Mouse (Mus musculus) forebrain, embryonic 12.5 days (tissue): ENCODE data around the gene Ubqln1. TPM values are rescaled to one million over a fixed set of nuclear protein-coding genes. Genes with fewer than 3 reads are reported as not detected.

Experiments
- ATAC-seq: fragments of 200-750 bp; cut with Nextera tagmentation; 2 replicates; pipeline ENCODE4 v1.8.0; 2017; ENCODE audit warnings: moderate TSS enrichment; ENCODE audit not compliant: low FRiP score
- H3K27ac ChIP-seq: fragments of 300-500 bp; sonication (generic); 2 replicates; pipeline ENCODE4 v1.5.1; 2016; ENCODE audit warnings: mild to moderate bottlenecking
- H3K27me3 ChIP-seq: fragments of 300-500 bp; sonication (generic); 2 replicates; pipeline ENCODE4 v1.6.1; 2016; ENCODE audit warnings: mild to moderate bottlenecking
- H3K36me3 ChIP-seq: fragments of 300-500 bp; sonication (generic); replicated peaks from 2 replicates; pipeline ENCODE4 v1.6.1; 2016; ENCODE audit warnings: mild to moderate bottlenecking
- H3K4me1 ChIP-seq: fragments of 300-500 bp; sonication (generic); 2 replicates; pipeline ENCODE4 v1.6.1; 2016
- H3K4me2 ChIP-seq: fragments of 300-500 bp; sonication (generic); 2 replicates; pipeline ENCODE4 v1.6.1; 2016; ENCODE audit warnings: mild to moderate bottlenecking, moderate library complexity
- H3K4me3 ChIP-seq: fragments of 300-500 bp; sonication (generic); replicated peaks from 2 replicates; pipeline ENCODE4 v1.5.1; 2016; ENCODE audit warnings: mild to moderate bottlenecking
- H3K9ac ChIP-seq: fragments of 300-500 bp; sonication (generic); 2 replicates; pipeline ENCODE4 v1.6.1; 2016; ENCODE audit warnings: mild to moderate bottlenecking
- H3K9me3 ChIP-seq: fragments of 300-500 bp; sonication (generic); 2 replicates; pipeline ENCODE4 v1.6.1; 2016
- WGBS: fragments of 180-500 bp; shearing (Covaris S2); methylation state at CpG from one replicate; pipeline ENCODE4 v1.1.7; 2016; 5-methylcytosine and 5-hydroxymethylcytosine counted together
- polyA plus RNA-seq: library from polyadenylated mRNA; unstranded; fragments of >200 nt; fragmentation: Nextera tagmentation; extraction: Ambion mirVana; gene quantifications from 2 replicates; pipeline ENCODE4 v1.2.1, GENCODE M21; 2016

The Ubqln1 gene
- polyA plus RNA-seq, 1 experiment from 2014 or later: 162 TPM

DNA sequence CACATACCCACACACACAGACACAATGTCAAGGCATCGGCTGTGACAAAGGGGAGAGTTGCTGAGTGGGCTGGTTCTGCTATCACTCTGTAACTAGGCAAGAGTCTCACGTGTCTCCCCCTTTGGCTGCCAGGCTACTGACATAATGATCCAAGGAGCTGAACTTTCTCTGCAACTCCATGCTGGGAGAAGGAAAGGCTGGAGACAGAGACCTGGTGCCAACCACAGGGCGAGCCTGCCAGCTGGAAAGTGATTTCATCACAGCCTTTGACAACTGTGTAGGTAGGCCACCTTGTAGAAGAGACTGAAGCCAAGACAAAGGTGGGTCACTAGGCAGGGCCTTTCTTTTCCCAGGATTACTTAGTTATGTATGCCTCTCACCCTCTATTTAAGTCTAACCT, 18.2 kb downstream of the Ubqln1 start:
- no peaks in the 10 kb centered on the region for H3K9me3 ChIP-seq
- H3K27me3 ChIP-seq: no peaks in the 10 kb centered on the region
- peaks cover 46% of the 10 kb centered on the region for H3K36me3 ChIP-seq
- no peak for ATAC-seq
- H3K27ac ChIP-seq: no peak overlapping the region
- H3K4me1 ChIP-seq: no peaks in the 10 kb centered on the region
- H3K4me2 ChIP-seq: no peak overlapping the region
- 83% methylated on average over 3 of the region's 3 CpGs for WGBS
- no peak overlapping the region for H3K9ac ChIP-seq
- H3K4me3 ChIP-seq: no peak overlapping the region

DNA sequence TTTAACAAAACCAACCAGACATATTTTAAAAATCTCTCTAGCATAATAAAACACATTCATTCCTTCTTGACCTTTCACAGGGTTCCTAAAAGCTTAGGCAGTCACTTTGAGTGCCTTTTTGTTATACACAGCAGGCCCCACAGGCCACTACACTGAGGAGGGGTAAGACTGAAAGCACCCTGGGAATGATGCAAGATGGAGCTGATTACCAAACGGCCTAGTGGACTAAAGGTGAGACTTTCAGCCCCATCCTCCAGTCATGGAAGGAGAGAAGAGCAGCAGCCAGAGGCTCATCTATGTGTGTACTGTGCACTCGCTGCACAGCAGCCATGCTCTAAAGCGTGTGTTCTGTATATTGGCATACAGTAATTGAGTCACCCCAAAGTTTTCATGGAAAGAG, 20.5 kb downstream of the Ubqln1 start:
- WGBS: 84% methylated on average over 3 of the region's 3 CpGs
- H3K9ac ChIP-seq: no peak overlapping the region
- no peak for ATAC-seq
- H3K36me3 ChIP-seq: peaks cover 67% of the 10 kb centered on the region
- no peak overlapping the region for H3K4me3 ChIP-seq
- H3K9me3 ChIP-seq: no peaks in the 10 kb centered on the region
- no peaks in the 10 kb centered on the region for H3K4me1 ChIP-seq
- no peaks in the 10 kb centered on the region for H3K27me3 ChIP-seq
- H3K4me2 ChIP-seq: no peak overlapping the region
- no peak overlapping the region for H3K27ac ChIP-seq

DNA sequence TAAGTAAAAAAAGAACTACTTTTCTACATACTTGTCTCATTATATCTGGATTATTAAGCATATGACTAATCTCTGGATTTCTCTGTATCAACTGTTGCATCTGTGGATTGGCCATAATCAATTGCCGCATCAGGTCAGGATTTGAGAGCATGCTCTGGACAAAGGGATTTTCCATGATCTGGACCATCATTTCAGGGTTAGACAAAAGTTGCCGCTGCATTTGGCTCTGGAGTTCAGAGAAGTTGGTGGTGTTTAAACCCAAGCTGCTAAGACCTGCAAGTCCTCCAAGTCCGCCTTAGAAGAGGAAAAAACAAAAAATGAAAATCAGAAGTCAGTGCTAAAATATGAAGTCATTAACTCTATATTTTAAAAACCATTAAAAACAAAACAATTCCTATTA, 22.2 kb downstream of the Ubqln1 start:
- Histone ChIP-seq H3K4me1 (no peaks in the 10 kb centered on the region), H3K36me3 (peaks cover 67% of the 10 kb centered on the region), H3K4me3 (no peak overlapping the region), H3K27me3 (no peaks in the 10 kb centered on the region), H3K9me3 (no peaks in the 10 kb centered on the region), H3K4me2 (no peak overlapping the region), H3K27ac (no peak overlapping the region), H3K9ac (no peak overlapping the region)
- no peak for ATAC-seq
- 96% methylated on average over 3 of the region's 3 CpGs for WGBS

DNA sequence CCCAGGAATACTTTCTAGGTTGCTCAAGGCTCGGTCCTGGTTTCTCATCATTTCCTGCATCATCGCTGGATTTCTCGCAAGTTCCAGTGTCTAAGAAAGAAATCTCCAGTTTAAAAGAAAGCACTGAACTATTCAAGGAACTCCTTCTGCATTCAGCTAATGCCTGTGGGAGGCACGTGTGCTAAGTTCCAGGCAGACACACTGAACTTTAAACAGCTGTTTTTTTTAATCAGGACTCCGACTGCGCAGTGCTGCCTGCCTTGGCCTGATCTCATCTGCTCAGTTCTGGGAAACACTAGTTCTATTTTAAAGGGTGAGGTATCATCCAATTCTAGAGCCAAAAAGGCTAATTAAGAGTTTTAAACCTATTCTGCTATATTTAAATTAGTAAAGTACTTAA, 23.3 kb downstream of the Ubqln1 start:
- Histone ChIP-seq H3K4me3 (no peak overlapping the region), H3K36me3 (peaks cover 63% of the 10 kb centered on the region), H3K9ac (no peak overlapping the region), H3K4me1 (peaks cover 3% of the 10 kb centered on the region; the same call in 1 of the 2 replicates), H3K9me3 (no peaks in the 10 kb centered on the region), H3K27ac (no peak overlapping the region), H3K27me3 (no peaks in the 10 kb centered on the region), H3K4me2 (no peak overlapping the region)
- no peak for ATAC-seq
- WGBS: 92% methylated on average over 6 of the region's 6 CpGs

DNA sequence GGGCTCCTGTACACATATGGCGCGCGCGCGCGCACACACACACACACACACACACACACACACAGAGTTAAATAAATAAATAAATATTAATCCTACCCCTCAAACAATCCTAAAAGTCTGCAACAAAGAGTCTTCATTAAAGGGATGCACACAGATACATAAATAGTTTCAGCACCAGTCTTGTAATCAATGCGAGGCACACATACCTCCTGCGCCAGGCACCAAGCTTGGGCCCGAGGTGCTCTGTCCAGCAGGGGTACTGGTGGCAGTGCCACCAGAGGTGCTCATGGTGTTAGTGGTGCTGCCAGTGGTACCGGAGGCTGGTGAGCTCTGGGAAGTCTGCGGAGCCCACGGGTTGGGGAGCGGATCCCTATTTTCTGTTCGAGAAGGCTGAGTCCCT, 23.9 kb downstream of the Ubqln1 start:
- Histone ChIP-seq H3K4me3 (no peak overlapping the region), H3K9me3 (no peaks in the 10 kb centered on the region), H3K9ac (no peak overlapping the region), H3K36me3 (peaks cover 64% of the 10 kb centered on the region), H3K27me3 (no peaks in the 10 kb centered on the region), H3K4me1 (peaks cover 3% of the 10 kb centered on the region; the same call in 1 of the 2 replicates), H3K27ac (no peak overlapping the region), H3K4me2 (no peak overlapping the region)
- no peak for ATAC-seq
- 98% methylated on average over 14 of the region's 14 CpGs for WGBS

DNA sequence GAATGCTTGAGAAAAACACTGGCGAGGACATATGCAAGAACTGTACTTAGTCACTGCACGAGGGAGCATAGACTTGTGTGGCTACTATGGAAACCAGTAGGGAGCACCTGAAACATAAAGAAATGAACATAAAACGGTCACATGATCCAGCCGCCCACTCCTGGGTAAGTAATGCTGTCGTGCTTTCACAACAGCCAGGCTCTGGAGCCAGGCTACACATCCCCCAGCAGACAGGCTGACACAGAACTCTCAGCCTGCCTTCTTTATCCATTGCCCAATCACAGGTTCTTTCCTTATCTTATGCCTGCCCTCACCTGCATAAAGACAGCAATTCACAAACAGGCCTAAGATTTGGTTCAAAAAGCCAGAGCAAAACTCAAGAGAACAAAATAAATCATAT, 26.0 kb downstream of the Ubqln1 start:
- Histone ChIP-seq H3K4me2 (no peak overlapping the region), H3K27me3 (no peaks in the 10 kb centered on the region), H3K4me1 (peaks cover 3% of the 10 kb centered on the region; the same call in 1 of the 2 replicates), H3K27ac (no peak overlapping the region), H3K4me3 (no peak overlapping the region), H3K9me3 (no peaks in the 10 kb centered on the region), H3K36me3 (peaks cover 60% of the 10 kb centered on the region), H3K9ac (no peak overlapping the region)
- no peak for ATAC-seq
- WGBS: 85% methylated on average over 5 of the region's 5 CpGs

DNA sequence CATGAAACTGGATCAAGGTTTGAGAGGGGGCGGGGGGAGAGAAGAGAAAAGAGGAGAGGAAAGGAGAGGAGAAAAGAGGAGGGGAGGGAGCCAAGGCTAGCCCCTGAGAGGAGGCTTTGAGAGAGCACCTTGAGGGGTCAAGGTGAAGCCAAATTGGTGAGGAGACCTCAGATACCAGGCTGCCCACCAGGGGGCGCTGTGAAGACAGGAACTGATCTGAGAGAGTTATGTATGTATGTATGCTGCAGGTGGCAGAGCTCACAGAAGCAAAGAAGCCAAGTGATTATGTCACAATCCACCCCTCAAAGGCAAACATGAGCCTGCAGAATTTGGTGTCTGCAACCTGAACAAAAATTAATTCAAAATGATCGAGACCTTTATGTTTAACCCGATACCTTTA, 27.0 kb downstream of the Ubqln1 start:
- H3K4me2 ChIP-seq: no peak overlapping the region
- no peak for ATAC-seq
- no peaks in the 10 kb centered on the region for H3K27me3 ChIP-seq
- peaks cover 60% of the 10 kb centered on the region for H3K36me3 ChIP-seq
- H3K9me3 ChIP-seq: no peaks in the 10 kb centered on the region
- H3K4me3 ChIP-seq: no peak overlapping the region
- no peak overlapping the region for H3K9ac ChIP-seq
- WGBS: 55% methylated on average over 4 of the region's 4 CpGs
- no peak overlapping the region for H3K27ac ChIP-seq
- peaks cover 3% of the 10 kb centered on the region; the same call in 1 of the 2 replicates for H3K4me1 ChIP-seq

DNA sequence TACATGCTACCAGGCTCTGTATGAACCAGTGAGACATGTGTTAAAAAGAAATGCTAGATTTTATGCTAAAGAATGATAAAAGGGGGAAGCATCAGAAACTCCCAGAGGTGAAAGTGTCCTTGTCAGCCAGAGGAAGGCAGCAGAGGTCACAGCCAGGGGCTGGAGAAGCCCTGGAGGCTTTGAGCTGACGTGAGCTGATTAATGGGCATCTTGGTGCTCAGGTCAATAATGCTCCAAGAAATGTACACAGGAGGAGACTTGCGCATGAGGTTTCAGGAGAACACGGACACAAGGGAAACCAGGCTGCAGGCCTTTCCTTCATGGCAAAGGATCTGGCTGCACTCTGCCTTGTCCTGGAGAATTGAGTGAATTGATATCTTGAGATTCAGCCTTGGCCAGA, 27.7 kb downstream of the Ubqln1 start:
- ATAC-seq: no peak
- Histone ChIP-seq H3K36me3 (peaks cover 59% of the 10 kb centered on the region), H3K27me3 (no peaks in the 10 kb centered on the region), H3K9ac (no peak overlapping the region), H3K27ac (no peak overlapping the region), H3K4me2 (no peak overlapping the region), H3K4me3 (no peak overlapping the region), H3K4me1 (peaks cover 3% of the 10 kb centered on the region; the same call in 1 of the 2 replicates), H3K9me3 (no peaks in the 10 kb centered on the region)
- 87% methylated on average over 3 of the region's 3 CpGs for WGBS

DNA sequence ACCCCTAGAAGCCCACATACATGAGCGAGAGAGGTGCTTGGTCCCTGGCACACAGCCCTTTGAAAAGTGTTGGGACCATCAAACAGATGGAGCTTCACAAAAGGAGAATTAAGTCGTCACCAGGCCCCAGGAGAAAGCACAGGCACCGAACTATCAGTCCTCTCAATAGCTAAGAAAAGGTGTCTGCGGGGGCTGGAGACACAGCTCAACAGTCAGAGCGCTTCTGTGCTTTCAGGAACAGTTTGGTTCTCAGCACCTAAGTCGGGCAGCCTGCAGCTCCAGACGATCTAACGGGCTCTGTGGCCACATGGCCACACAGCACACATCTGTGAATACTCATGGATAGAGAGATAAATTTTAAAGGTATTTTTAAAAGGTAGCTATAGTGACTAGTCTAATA, 29.2 kb downstream of the Ubqln1 start:
- Histone ChIP-seq H3K4me1 (peaks cover 3% of the 10 kb centered on the region; the same call in 1 of the 2 replicates), H3K27ac (no peak overlapping the region), H3K27me3 (no peaks in the 10 kb centered on the region), H3K9ac (no peak overlapping the region), H3K4me3 (no peak overlapping the region), H3K36me3 (peaks cover 52% of the 10 kb centered on the region), H3K9me3 (no peaks in the 10 kb centered on the region), H3K4me2 (no peak overlapping the region)
- WGBS: 91% methylated on average over 8 of the region's 8 CpGs
- ATAC-seq: no peak

DNA sequence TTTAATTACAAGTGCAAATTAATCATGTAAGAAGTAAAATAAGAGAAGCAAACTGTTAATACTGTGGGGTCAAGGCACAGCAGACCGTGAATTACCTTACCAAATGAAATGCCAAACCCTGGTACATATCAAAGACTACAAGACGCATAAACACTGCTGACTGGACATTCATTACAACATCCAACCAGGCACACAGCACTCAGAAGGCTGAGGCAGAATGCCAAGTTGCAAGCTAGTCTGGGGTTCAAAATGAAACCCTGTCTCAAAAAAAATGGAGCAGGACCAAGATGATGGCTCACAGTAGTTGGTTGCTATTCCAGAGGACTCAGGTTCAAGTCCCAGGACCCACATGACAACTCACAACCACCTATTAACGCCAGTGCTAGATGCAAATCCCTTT, 31.3 kb downstream of the Ubqln1 start:
- Histone ChIP-seq H3K36me3 (peaks cover 55% of the 10 kb centered on the region), H3K4me2 (no peak overlapping the region), H3K4me3 (no peak overlapping the region), H3K9ac (no peak overlapping the region), H3K27me3 (no peaks in the 10 kb centered on the region), H3K27ac (no peak overlapping the region), H3K9me3 (no peaks in the 10 kb centered on the region), H3K4me1 (peaks cover 3% of the 10 kb centered on the region; the same call in 1 of the 2 replicates)
- 89% methylated on average over 3 of the region's 3 CpGs for WGBS
- no peak for ATAC-seq

DNA sequence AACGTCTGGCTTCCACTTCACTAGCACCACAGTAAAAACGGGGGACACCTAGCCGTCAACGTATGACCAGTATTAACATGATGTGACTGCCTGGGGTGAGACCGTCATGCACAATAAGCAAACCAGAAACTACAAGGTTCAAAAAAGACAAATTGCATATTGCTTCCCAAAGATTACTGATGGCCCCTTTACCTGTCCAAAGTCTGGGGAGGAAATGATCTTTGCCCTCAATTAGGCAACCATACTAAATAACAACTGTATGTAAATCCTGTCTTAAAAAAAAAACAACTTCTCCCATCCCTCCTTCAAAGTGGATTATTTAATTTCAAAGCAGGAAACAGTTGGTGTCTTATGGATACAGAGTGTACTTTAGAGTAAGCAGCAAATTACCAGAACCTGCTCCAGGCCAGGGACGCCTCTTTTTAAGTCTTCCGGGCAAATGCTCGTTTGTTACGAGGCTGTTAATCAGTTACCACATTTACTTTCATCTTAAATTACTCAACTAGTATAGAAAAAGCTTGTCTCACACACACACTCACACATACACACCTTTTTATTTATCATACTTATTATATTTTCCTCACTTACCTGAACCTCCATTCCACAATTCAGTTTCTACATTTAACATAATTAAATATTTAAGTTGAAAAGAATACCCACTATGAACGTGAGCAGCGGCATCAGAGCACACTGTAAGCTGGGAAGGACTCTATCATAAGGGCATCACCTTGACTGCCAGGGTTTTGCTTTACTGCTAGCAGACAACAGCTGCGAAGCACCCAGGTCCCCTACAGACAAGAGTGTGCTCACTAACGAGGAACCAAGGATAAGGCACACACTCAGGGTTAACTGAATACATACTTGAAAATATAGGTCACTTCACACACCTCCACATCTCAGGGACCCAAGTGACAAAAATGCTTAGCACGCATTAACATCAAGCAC, 33.6 kb downstream of the Ubqln1 start:
- peaks cover 61% of the 10 kb centered on the region for H3K36me3 ChIP-seq
- no peak overlapping the region for H3K9ac ChIP-seq
- H3K4me3 ChIP-seq: no peak overlapping the region
- H3K4me2 ChIP-seq: no peak overlapping the region
- H3K27me3 ChIP-seq: no peaks in the 10 kb centered on the region
- no peaks in the 10 kb centered on the region for H3K9me3 ChIP-seq
- no peak overlapping the region for H3K27ac ChIP-seq
- no peaks in the 10 kb centered on the region for H3K4me1 ChIP-seq
- no peak for ATAC-seq
- 88% methylated on average over 14 of the region's 14 CpGs for WGBS

DNA sequence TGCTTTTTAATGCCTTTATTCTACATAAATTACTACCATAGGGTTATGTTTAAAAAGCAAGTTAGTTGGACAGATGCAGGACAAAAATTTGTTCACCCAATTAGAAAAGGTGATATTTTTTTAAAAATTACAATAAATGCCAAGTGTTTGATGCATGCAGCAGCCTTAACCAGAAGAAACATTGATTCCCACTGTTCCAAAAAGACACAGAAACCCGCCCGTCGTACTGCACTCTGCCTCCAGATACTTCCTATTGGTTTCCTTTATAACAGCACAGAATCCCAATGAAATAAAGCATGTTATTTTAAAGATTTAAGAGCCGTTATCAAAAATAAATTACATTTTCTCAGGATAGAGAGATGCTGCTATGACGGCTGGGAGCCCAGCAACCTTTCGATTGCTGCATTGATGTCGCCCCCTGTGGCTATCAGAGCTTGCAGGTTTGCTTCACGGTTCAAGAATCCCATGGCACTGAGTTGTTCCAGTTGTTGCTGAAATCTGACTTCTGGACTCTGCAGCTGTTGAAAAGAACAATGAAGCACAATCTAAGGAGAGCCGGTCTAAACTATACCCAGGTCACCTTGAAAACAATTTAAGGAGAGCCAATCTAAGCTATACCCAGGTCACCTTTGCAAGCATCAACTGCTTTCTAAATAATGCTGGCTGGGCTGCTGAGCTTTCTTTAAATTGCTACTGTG, 37.8 kb downstream of the Ubqln1 start:
- no peak for ATAC-seq
- no peaks in the 10 kb centered on the region for H3K4me1 ChIP-seq
- H3K27ac ChIP-seq: no peak overlapping the region
- no peak overlapping the region for H3K4me2 ChIP-seq
- WGBS: 94% methylated on average over 9 of the region's 9 CpGs
- no peak overlapping the region for H3K9ac ChIP-seq
- no peaks in the 10 kb centered on the region for H3K9me3 ChIP-seq
- no peak overlapping the region for H3K4me3 ChIP-seq
- peaks cover 70% of the 10 kb centered on the region for H3K36me3 ChIP-seq
- no peaks in the 10 kb centered on the region for H3K27me3 ChIP-seq
